Mouse (Mus musculus) heart, embryonic 11.5 days (tissue): ENCODE results near the gene Masp2. TPM values are rescaled to one million over a fixed set of nuclear protein-coding genes. Genes with fewer than 3 reads are reported as not detected.
A peak's percentile ranks its signal among the peaks of the same experiment; 100 is the strongest.

Source experiments
- ATAC-seq: fragments of 200-750 bp; cut with Nextera tagmentation; replicated peaks from 2 replicates; pipeline ENCODE4 v1.8.0; 2017; ENCODE audit warnings: moderate library complexity; ENCODE audit not compliant: insufficient number of reproducible peaks, low FRiP score, low TSS enrichment
- H3K27ac ChIP-seq: fragments of 300-500 bp; sonication (generic); 2 replicates; pipeline ENCODE4 v1.5.1; 2014; ENCODE audit warnings: mild to moderate bottlenecking, low read depth, low read length
- H3K27me3 ChIP-seq: fragments of 300-500 bp; sonication (generic); 2 replicates; pipeline ENCODE4 v1.6.1; 2014; ENCODE audit warnings: mild to moderate bottlenecking, low read length, mixed read lengths; ENCODE audit not compliant: control insufficient read depth, insufficient read depth
- H3K36me3 ChIP-seq: fragments of 300-500 bp; sonication (generic); 2 replicates; pipeline ENCODE4 v1.6.1; 2014; ENCODE audit warnings: mild to moderate bottlenecking, low read length, moderate library complexity, mixed read lengths; ENCODE audit not compliant: control insufficient read depth, insufficient read depth
- H3K4me1 ChIP-seq: fragments of 300-500 bp; sonication (generic); 2 replicates; pipeline ENCODE4 v1.6.1; 2014; ENCODE audit warnings: low read length; ENCODE audit not compliant: control insufficient read depth, insufficient read depth
- H3K4me2 ChIP-seq: fragments of 300-500 bp; sonication (generic); 2 replicates; pipeline ENCODE4 v1.6.1; 2014; ENCODE audit warnings: mild to moderate bottlenecking, moderate library complexity
- H3K4me3 ChIP-seq: fragments of 300-500 bp; sonication (generic); 2 replicates; pipeline ENCODE4 v1.5.1; 2014; ENCODE audit warnings: low read depth, low read length
- H3K9ac ChIP-seq: fragments of 300-500 bp; sonication (generic); 2 replicates; pipeline ENCODE4 v1.6.1; 2014; ENCODE audit warnings: mild to moderate bottlenecking, low read depth, low read length, moderate library complexity
- H3K9me3 ChIP-seq: fragments of 300-500 bp; sonication (generic); replicated peaks from 2 replicates; pipeline ENCODE4 v1.6.1; 2016; ENCODE audit warnings: low read length; ENCODE audit not compliant: control insufficient read depth
- WGBS: fragments of 180-500 bp; shearing (Covaris S2); extraction: QIAGEN DNeasy Blood & Tissue Kit; methylation state at CpG from one replicate; pipeline ENCODE4 v1.1.7; 2014; ENCODE audit not compliant: insufficient replicate concordance; 5-methylcytosine and 5-hydroxymethylcytosine counted together
- polyA plus RNA-seq: library from polyadenylated mRNA; unstranded; fragments of >200 nt; fragmentation: Nextera tagmentation; extraction: Ambion mirVana; gene quantifications from 2 replicates; pipeline ENCODE4 v1.2.1, GENCODE M21; 2014

Gene Masp2
- polyA plus RNA-seq, 1 experiment from 2014 or later: 0.37 TPM

GRCm38 (mm10) chr4:148646616-148647015, 44.3 kb downstream of the Masp2 start:
- WGBS: 26% methylated on average over 11 of the region's 11 CpGs

GRCm38 (mm10) chr4:148649309-148649708, 47.0 kb downstream of the Masp2 start:
- Histone ChIP-seq H3K9me3 (peaks cover 2% of the 10 kb centered on the region; the same call in 1 of the 2 replicates), H3K36me3 (no peaks in the 10 kb centered on the region), H3K27ac (no peak overlapping the region), H3K4me3 (no peak overlapping the region), H3K9ac (no peak overlapping the region), H3K4me1 (no peaks in the 10 kb centered on the region), H3K27me3 (no peaks in the 10 kb centered on the region), H3K4me2 (no peak overlapping the region)
- no peak for ATAC-seq
- 62% methylated on average over 3 of the region's 3 CpGs for WGBS

More at GRCm38 (mm10) chr4:148646616-148647015, 44.3 kb downstream of the Masp2 start:
- Histone ChIP-seq H3K27ac (peak overlapping the region; percentile 66), H3K4me2 (peak overlapping the region; percentile 47), H3K36me3 (no peaks in the 10 kb centered on the region), H3K27me3 (no peaks in the 10 kb centered on the region), H3K9me3 (no peaks in the 10 kb centered on the region), H3K4me1 (no peaks in the 10 kb centered on the region), H3K9ac (peak overlapping the region; percentile 34; the same call in 1 of the 2 replicates), H3K4me3 (peak overlapping the region; percentile 18)
- ATAC-seq: peak; percentile 68; the same call in 1 of the 2 replicates

GRCm38 (mm10) chr4:148651045-148651444, 48.7 kb downstream of the Masp2 start:
- ATAC-seq: no peak
- H3K36me3 ChIP-seq: no peaks in the 10 kb centered on the region
- no peak overlapping the region for H3K27ac ChIP-seq
- H3K4me1 ChIP-seq: no peaks in the 10 kb centered on the region
- WGBS: 75% methylated on average over 9 of the region's 9 CpGs
- no peak overlapping the region for H3K9ac ChIP-seq
- H3K9me3 ChIP-seq: peaks cover 2% of the 10 kb centered on the region; the same call in 1 of the 2 replicates
- H3K4me2 ChIP-seq: no peak overlapping the region
- no peak overlapping the region for H3K4me3 ChIP-seq
- H3K27me3 ChIP-seq: no peaks in the 10 kb centered on the region

DNA sequence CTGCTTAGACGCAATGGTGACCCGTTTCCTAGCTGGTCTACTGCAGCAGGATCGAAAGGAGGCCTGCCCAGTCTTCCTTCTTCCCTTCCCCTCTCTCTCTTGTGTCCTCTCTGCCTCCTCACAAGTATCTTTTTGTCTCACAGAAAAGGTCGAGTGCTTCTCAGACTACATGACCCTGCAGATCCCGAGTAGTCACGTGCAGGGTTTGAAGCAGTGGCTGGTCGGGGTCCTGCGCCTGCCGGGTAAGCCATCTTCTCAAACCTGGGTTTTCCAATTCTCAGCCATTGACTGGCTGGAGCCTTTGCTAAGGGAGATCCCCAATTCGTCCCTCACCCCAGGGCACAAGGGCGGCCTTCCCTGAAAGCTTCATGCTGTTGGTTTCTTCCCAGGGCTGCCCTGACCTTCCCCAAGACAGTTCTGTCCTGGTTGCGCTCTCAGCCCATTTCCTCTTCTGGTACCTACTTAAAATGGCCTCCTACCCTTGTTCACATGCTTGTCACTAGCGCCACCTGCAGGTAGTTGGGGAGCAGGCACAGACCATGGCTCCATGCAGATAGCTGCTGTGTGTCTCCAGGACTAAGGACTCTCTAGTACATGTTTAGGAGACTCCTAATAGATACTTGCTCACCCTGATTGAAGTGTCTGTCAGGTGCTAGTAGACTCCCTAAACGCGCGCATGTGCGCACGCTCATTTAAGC, 52.5 kb downstream of the Masp2 start:
- Histone ChIP-seq H3K4me1 (peaks cover 16% of the 10 kb centered on the region), H3K4me3 (no peak overlapping the region), H3K27me3 (no peaks in the 10 kb centered on the region), H3K9ac (no peak overlapping the region), H3K27ac (no peak overlapping the region), H3K36me3 (no peaks in the 10 kb centered on the region), H3K9me3 (peaks cover 2% of the 10 kb centered on the region; the same call in 1 of the 2 replicates), H3K4me2 (no peak overlapping the region)
- WGBS: 81% methylated on average over 18 of the region's 18 CpGs
- no peak for ATAC-seq

DNA sequence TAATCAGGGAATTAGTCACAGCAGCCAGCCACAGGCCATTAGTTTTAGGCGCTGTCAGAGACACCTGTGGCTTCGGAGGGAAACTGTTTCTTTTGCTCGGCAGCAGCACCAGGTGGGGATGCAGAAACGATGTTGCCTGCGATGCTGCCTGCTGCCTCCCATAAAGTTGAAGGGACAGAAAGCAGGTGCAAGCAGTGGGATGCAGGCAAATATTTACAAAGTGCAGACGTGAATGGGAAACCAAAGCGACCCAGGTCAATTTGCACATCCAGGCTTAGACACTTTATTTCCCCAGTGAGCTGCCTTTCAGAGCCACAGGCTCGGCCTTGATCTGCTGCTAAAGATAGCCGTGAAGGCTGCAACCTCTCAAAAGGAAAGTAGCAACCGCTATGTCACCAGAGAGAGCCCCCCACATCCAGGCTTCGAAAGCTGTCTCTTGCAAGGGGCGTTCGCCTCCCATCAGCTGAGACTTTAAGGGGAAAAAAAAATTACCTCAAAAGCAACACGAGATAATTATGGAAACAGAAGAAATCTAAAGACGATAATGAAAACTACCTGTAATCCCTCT, 54.4 kb downstream of the Masp2 start:
- Histone ChIP-seq H3K4me3 (no peak overlapping the region), H3K4me1 (peaks cover 16% of the 10 kb centered on the region), H3K9me3 (peaks cover 2% of the 10 kb centered on the region; the same call in 1 of the 2 replicates), H3K4me2 (peak overlapping the region; percentile 48), H3K27ac (peak overlapping the region; percentile 29; the same call in 1 of the 2 replicates), H3K36me3 (no peaks in the 10 kb centered on the region), H3K27me3 (no peaks in the 10 kb centered on the region), H3K9ac (no peak overlapping the region)
- 34% methylated on average over 15 of the region's 15 CpGs for WGBS
- ATAC-seq: no peak

GRCm38 (mm10) chr4:148657776-148658175, 55.4 kb downstream of the Masp2 start:
- Histone ChIP-seq H3K4me2 (peak overlapping the region; percentile 48; the same call in 1 of the 2 replicates), H3K9ac (no peak overlapping the region), H3K4me3 (no peak overlapping the region), H3K27me3 (no peaks in the 10 kb centered on the region; the same call in 1 of the 2 replicates), H3K36me3 (no peaks in the 10 kb centered on the region), H3K27ac (no peak overlapping the region), H3K4me1 (peaks cover 22% of the 10 kb centered on the region), H3K9me3 (peaks cover 2% of the 10 kb centered on the region; the same call in 1 of the 2 replicates)
- ATAC-seq: no peak
- WGBS: 82% methylated on average over 13 of the region's 13 CpGs

DNA sequence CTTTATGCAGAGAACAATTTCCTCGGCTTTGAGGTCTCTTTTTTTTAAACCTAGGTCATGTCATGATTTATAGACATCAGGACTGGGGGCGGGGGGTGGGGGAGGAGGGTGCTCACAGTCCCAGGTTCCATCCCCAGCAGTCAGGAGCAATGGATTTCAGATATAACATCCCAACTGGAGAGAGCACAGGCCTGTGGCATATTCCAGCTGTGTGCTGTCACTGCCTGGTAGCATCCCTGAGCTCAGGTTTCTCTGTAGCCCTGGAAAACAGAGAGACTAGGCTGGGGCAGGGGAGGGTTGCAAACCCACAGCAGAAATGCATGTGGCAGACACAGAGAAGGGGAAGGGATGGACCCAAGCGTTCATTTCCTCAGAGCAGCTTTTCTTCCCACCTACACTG, 57.8 kb downstream of the Masp2 start:
- WGBS: 58% methylated on average over 3 of the region's 3 CpGs

DNA sequence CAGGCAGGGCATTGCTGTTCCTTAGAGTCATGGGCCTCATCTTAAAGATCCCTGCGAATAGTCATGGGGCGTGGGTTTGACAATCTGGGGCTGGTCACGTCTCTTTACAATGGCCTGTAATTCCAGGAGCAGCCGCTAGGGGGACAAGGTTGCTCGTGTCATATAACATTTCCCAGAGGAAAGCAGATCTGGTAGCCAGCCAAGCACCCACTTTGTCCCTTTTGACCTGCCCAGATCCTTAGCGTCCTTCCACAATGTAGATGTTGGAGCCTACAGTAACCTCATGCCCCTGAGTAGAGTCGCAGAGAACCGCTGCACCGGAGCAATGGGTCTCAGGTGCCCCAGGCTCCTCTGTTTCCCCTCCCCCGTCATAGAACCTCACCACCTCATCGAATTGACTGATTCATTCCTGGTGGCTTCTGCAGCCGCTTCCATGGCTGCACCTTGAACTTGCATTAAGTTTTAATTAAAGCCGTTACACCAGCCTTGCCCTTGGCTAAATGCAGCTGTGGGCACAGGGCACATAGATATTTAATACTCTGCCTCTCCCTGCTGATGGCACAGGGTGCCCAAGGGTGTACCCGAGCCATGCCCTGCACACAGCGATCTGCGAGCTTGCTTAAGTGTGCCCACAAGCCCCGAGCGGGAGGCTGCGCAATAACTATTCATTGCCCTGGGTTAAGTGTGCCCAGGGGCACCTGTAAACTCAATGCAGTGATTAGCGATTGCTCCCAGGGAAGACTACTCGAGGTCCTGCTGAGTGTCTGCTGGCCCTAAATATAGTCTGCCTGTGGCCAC, 60.0 kb downstream of the Masp2 start:
- H3K4me2 ChIP-seq: peak overlapping the region; percentile 55
- H3K4me1 ChIP-seq: peaks cover 22% of the 10 kb centered on the region
- no peak for ATAC-seq
- H3K27me3 ChIP-seq: peaks cover 7% of the 10 kb centered on the region
- H3K27ac ChIP-seq: peak overlapping the region; percentile 10; the same call in 1 of the 2 replicates
- no peak overlapping the region for H3K4me3 ChIP-seq
- H3K36me3 ChIP-seq: no peaks in the 10 kb centered on the region
- 31% methylated on average over 21 of the region's 21 CpGs for WGBS
- no peak overlapping the region for H3K9ac ChIP-seq
- no peaks in the 10 kb centered on the region for H3K9me3 ChIP-seq

More for the DNA sequence above, 57.8 kb downstream of the Masp2 start:
- Histone ChIP-seq H3K9ac (no peak overlapping the region), H3K27ac (no peak overlapping the region), H3K27me3 (peaks cover 7% of the 10 kb centered on the region), H3K9me3 (no peaks in the 10 kb centered on the region), H3K4me1 (peaks cover 26% of the 10 kb centered on the region), H3K36me3 (no peaks in the 10 kb centered on the region), H3K4me2 (no peak overlapping the region), H3K4me3 (no peak overlapping the region)
- no peak for ATAC-seq
